Mouse (Mus musculus): ENCODE data around the gene Cdca4.
A peak's percentile ranks its signal among the peaks of the same experiment; 100 is the strongest.

GRCm38 (mm10) chr12:112864804-112865203, 35.6 kb upstream of the Cdca4 start:
- TF ChIP-seq POLR2A (IDR thresholded peaks at IDR 0.05; ENCODE audit: low read depth, low read length) (no peak), CTCF (conservative IDR thresholded peaks at IDR 0.05 in 1 of 2, IDR thresholded peaks at IDR 0.05 in 1 of 2; ENCODE audit: low read depth in 2 of 2, low read length in 2 of 2) (no peak), ZKSCAN1 (IDR thresholded peaks at IDR 0.05; ENCODE audit: borderline replicate concordance, low read depth, low read length) (no peak), MYC (IDR thresholded peaks at IDR 0.05; ENCODE audit: low read depth, low read length) (no peak), EP300 (IDR thresholded peaks at IDR 0.05; ENCODE audit: low read length) (peak; percentile 62), CHD2 (IDR thresholded peaks at IDR 0.05; ENCODE audit: low read length) (no peak)
